Mouse (Mus musculus): ENCODE results near the gene Asb6. TPM values are rescaled to one million over a fixed set of nuclear protein-coding genes. Genes with fewer than 3 reads are reported as not detected.

Asb6 gene
- total RNA-seq, 2 experiments from 2014 or later, result 30.7 to 35.9 TPM

- no peak for DNase-seq (ENCODE audit: low spot score in 2 of 2)
- intact Hi-C loops (cut with DNase I), result loop anchor here (5.0 kb wide), 1 partner anchor 51 kb away; no protein-coding TSS in a partner anchor
These were observed 56.7 kb downstream of the Asb6 start for GRCm38 (mm10) chr2:30773313-30774005.

Other genes starting within 250 kb of the Asb6 start
- 1 to 10 TPM; 3.4 to 4.5 TPM for gene Cstad, start 235.3 kb downstream of the Asb6 start, total RNA-seq (2021)
- 1 to 10 TPM; 2.4 to 3.6 TPM for gene 1700001O22Rik, start 26.7 kb downstream of the Asb6 start, total RNA-seq (2021)
- gene Ntmt1, start 22.5 kb downstream of the Asb6 start, total RNA-seq (2021), result 10 to 100 TPM; 39.6 to 40.7 TPM
- gene Prrx2, start 4.6 kb upstream of the Asb6 start, total RNA-seq (2021), result 1 to 10 TPM; 2.3 to 3.3 TPM
- gene Ptges, start 99.5 kb upstream of the Asb6 start, total RNA-seq (2021), result 1 to 10 TPM; 3.8 to 4.9 TPM
- 10 to 100 TPM; 31.6 to 34.6 TPM for gene Tor1b, start 122.6 kb upstream of the Asb6 start, total RNA-seq (2021)
- gene Tor1a, start 137.6 kb upstream of the Asb6 start, total RNA-seq (2021), result 10 to 100 TPM; 42.6 to 45.7 TPM
- 10 to 100 TPM; 56.9 TPM for gene BC005624, start 151.9 kb upstream of the Asb6 start, total RNA-seq (2021)
- gene Usp20, start 151.9 kb upstream of the Asb6 start, total RNA-seq (2021), result 10 to 100 TPM; 60.5 to 66.1 TPM